Mouse (Mus musculus) lung, embryonic 16.5 days (tissue): Measurements from ENCODE around the gene Stard3. TPM values are rescaled to one million over a fixed set of nuclear protein-coding genes. Genes with fewer than 3 reads are reported as not detected.

ENCODE experiments used
- ATAC-seq: fragments of 200-750 bp; cut with Nextera tagmentation; 2 replicates; pipeline ENCODE4 v1.8.0; 2017; ENCODE audit warnings: low read depth, mild to moderate bottlenecking, moderate library complexity
- H3K27ac ChIP-seq: fragments of 300-500 bp; sonication (generic); 2 replicates; pipeline ENCODE4 v1.5.1; 2014; ENCODE audit warnings: mild to moderate bottlenecking, control low read depth, low read length
- H3K27me3 ChIP-seq: fragments of 300-500 bp; sonication (generic); 2 replicates; pipeline ENCODE4 v1.6.1; 2014; ENCODE audit warnings: low read depth, low read length, mixed read lengths; ENCODE audit not compliant: control insufficient read depth, insufficient read depth
- H3K36me3 ChIP-seq: fragments of 300-500 bp; sonication (generic); 2 replicates; pipeline ENCODE4 v1.6.1; 2014; ENCODE audit warnings: low read length; ENCODE audit not compliant: control insufficient read depth, insufficient read depth
- H3K4me1 ChIP-seq: fragments of 300-500 bp; sonication (generic); replicated peaks from 2 replicates; pipeline ENCODE4 v1.6.1; 2014; ENCODE audit warnings: low read length, mixed read lengths; ENCODE audit not compliant: control insufficient read depth, insufficient read depth
- H3K4me2 ChIP-seq: fragments of 300-500 bp; sonication (generic); 2 replicates; pipeline ENCODE4 v1.6.1; 2014; ENCODE audit warnings: low read depth, low read length, control low read depth
- H3K4me3 ChIP-seq: fragments of 300-500 bp; sonication (generic); 2 replicates; pipeline ENCODE4 v1.5.1; 2014; ENCODE audit warnings: mild to moderate bottlenecking, low read length, control low read depth
- H3K9ac ChIP-seq: fragments of 300-500 bp; sonication (generic); 2 replicates; pipeline ENCODE4 v1.6.1; 2014; ENCODE audit warnings: low read length, control low read depth
- H3K9me3 ChIP-seq: fragments of 300-500 bp; sonication (generic); 2 replicates; pipeline ENCODE4 v1.6.1; 2016; ENCODE audit warnings: low read length; ENCODE audit not compliant: control insufficient read depth
- whole genome bisulfite sequencing: fragments of 180-500 bp; shearing (Covaris S2); extraction: QIAGEN DNeasy Blood & Tissue Kit; methylation state at CpG from one replicate; pipeline ENCODE4 v1.1.7; 2014; 5-methylcytosine and 5-hydroxymethylcytosine counted together
- polyA plus RNA-seq: library from polyadenylated mRNA; unstranded; fragments of >200 nt; fragmentation: Nextera tagmentation; extraction: Ambion mirVana; gene quantifications from 2 replicates; pipeline ENCODE4 v1.2.1, GENCODE M21; 2015

Gene Stard3
- polyA plus RNA-seq, 1 experiment from 2014 or later: 55.9 TPM

DNA sequence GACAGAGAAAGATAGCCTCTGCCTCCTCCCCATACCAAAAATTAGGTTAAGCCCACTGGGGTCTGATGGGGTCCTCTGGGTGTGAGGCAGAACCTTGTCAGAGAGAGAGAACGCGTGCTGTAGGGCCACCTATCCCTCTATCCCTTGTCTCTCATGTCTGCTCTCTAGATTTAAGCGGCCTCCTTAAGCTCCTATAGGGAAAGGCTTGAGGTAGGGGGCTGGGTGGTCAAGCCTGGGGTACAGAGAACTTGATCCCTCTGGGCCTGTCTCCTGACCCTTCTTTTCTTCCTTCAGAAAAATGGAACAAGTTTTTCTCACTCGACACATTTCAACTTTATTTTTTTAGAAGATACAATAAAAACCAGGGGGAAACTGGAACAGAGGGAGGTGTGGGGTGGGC is 25.3 kb upstream of the Stard3 start:
- no peak overlapping the region for H3K4me2 ChIP-seq
- H3K27ac ChIP-seq: no peak overlapping the region
- H3K4me1 ChIP-seq: peaks cover 8% of the 10 kb centered on the region
- H3K9ac ChIP-seq: no peak overlapping the region
- no peaks in the 10 kb centered on the region for H3K9me3 ChIP-seq
- no peak overlapping the region for H3K4me3 ChIP-seq
- ATAC-seq: no peak
- 76% methylated on average over 4 of the region's 4 CpGs for WGBS
- no peaks in the 10 kb centered on the region for H3K36me3 ChIP-seq
- peaks cover 100% of the 10 kb centered on the region for H3K27me3 ChIP-seq

DNA sequence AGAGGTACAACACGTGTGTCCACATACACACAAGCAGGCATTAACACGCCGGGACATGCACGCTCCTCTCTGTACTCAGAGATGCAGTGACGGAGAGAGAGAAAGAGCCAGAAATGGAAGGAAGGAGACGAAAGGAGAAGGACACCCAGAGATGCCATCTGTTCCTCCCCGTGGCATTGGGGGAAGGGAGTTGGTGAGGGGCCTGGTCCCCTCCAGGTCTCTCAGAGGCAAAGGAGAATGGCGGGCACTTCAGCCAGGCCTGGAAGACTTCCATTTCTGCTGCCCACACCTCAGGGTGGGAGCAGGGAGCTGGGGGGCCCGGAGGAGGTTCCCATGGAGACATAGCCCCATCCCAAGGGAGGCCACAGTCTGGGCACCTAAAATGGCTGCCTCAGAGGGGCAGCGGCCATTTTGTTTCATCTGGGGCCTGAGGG is 24.9 kb upstream of the Stard3 start:
- no peaks in the 10 kb centered on the region for H3K36me3 ChIP-seq
- H3K4me3 ChIP-seq: no peak overlapping the region
- no peak for ATAC-seq
- H3K27me3 ChIP-seq: peaks cover 100% of the 10 kb centered on the region
- 73% methylated on average over 10 of the region's 10 CpGs for WGBS
- no peak overlapping the region for H3K9ac ChIP-seq
- H3K9me3 ChIP-seq: no peaks in the 10 kb centered on the region
- H3K4me2 ChIP-seq: no peak overlapping the region
- peaks cover 5% of the 10 kb centered on the region for H3K4me1 ChIP-seq
- H3K27ac ChIP-seq: no peak overlapping the region

DNA sequence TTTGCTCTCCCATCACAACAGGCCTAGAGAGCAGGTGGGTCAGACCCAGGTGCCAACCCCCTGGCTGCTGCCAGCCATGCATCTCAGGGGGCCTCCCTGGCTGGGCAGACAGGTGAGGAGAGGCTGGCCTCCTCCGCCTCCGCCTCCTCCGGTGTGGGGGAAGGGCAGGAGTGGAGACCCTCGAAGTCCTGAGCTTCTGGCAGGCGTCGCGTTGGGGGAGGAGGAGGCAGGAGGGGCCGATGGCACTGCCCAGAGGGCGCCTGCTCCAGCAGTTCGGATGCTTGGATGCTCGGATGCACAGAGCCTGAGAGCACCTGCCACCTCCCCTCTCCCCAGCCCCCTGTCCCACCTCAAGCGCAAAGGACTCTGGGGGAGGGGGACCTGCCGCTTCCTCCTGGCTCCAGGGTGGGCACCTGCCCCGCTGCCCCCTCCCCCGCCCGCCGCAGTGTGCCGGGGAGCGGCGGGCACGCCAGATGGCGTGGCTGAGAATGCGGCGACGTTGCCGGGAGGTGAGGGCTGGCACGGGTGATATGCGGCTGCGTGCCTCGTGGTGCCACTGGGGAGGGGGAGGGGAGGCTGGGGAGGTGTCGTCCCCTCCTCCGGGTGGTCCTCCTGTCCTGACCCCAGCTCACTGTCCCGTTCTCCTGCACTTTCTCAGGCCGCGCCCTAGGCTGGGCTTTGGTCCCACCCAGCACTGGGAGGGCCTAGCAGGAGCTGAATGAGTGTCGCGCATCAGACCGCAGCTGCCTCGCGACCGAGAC is 24.0 kb upstream of the Stard3 start:
- peaks cover 100% of the 10 kb centered on the region for H3K27me3 ChIP-seq
- H3K27ac ChIP-seq: no peak overlapping the region
- no peak overlapping the region for H3K4me3 ChIP-seq
- H3K9me3 ChIP-seq: no peaks in the 10 kb centered on the region
- H3K4me1 ChIP-seq: peaks cover 7% of the 10 kb centered on the region
- no peaks in the 10 kb centered on the region for H3K36me3 ChIP-seq
- H3K9ac ChIP-seq: no peak overlapping the region
- H3K4me2 ChIP-seq: peak overlapping the region; percentile 21; the same call in 1 of the 2 replicates
- WGBS: 3% methylated on average over 34 of the region's 41 CpGs
- no peak for ATAC-seq

DNA sequence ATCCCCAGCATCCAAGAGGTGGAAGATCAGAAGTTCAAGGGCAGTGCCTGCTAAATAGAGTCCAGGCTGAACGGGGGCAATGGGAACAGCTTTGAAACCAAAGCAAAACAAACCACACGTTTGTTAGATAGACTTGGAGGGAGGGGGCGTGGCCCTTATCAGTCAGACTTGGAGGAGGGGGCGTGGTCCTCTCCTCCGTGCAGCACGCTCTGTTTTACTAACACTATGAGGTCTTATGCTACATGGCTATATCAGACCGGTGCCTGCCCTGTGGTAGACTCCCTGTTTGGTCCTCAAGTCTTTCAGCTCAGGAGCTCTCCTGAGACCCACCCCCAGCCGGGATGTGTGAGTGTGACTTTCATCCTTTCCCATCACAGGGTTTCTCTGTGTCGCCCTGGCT is 22.9 kb upstream of the Stard3 start:
- Histone ChIP-seq H3K4me3 (no peak overlapping the region), H3K27me3 (peaks cover 100% of the 10 kb centered on the region), H3K9me3 (no peaks in the 10 kb centered on the region), H3K9ac (no peak overlapping the region), H3K4me2 (no peak overlapping the region), H3K36me3 (no peaks in the 10 kb centered on the region), H3K4me1 (peaks cover 11% of the 10 kb centered on the region), H3K27ac (no peak overlapping the region)
- WGBS: 4% methylated on average over 9 of the region's 9 CpGs
- ATAC-seq: no peak

DNA sequence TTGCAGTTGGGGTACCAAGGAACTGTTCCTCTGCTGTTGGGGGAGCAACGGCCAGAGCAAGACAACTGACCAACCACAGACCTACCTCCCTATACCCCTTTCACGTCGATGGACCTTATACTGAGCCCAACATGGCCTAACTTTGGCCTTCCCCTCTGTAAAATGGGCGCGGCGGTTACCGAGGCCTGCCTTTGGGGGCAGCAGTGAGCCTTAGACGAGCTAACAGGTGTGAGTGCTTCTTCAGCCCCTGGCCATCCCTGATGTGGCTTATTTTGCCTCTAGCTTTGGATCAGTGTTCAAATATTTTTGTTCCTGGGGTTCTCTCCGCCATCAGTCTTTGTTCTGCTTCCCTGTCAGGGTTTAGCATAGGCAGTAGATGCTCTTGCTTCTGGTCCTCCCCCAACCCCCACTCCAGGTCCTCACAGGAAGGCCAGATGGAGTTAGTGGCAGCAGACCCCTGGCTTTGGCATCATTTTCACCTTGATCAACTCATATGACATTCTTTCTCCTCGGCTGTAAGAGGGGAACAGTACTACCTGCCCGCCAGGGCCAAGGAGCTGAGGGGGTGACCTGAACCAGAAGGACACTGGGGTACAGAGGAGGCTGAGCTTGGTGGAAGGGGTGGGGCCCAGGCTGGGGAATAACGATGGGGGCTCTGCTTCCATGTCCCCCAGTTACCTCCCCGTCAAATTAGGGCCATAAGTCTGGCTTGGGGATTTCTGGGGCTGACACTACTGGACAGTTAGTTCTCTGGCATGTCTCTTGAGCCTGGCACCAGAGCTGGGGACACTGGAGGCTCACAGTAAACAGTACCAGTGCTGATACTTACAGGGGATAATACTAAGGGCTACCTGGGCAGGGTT is 21.7 kb upstream of the Stard3 start:
- peaks cover 11% of the 10 kb centered on the region for H3K4me1 ChIP-seq
- no peak overlapping the region for H3K9ac ChIP-seq
- no peak overlapping the region for H3K4me2 ChIP-seq
- H3K4me3 ChIP-seq: no peak overlapping the region
- no peak overlapping the region for H3K27ac ChIP-seq
- H3K36me3 ChIP-seq: no peaks in the 10 kb centered on the region
- H3K9me3 ChIP-seq: no peaks in the 10 kb centered on the region
- 19% methylated on average over 13 of the region's 13 CpGs for WGBS
- ATAC-seq: no peak
- H3K27me3 ChIP-seq: peaks cover 98% of the 10 kb centered on the region

DNA sequence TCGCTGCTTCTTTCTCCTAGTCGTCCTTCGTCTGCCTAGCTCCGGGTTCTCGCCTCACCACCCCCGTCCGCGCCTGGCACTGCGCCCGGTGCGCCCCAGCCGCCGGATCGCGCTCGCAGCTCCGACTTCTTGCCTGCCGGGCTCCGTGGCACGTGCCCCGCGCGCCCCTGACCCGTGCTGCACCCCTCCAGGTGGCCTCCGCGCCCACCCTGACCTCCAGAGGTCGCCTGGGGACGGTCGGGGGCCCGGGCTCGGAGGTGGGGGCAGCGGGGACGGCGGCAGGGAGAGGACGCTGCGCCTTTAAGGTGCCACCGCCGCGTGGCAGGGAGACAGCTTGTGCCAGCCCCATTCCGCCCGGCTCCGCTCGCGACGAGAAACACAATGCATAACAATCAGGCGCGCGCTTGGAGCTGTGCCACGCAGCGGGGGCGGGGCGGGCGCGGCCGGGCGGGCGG is 19.6 kb upstream of the Stard3 start:
- no peak for ATAC-seq
- H3K4me1 ChIP-seq: peaks cover 19% of the 10 kb centered on the region
- peak overlapping the region; percentile 69 for H3K9ac ChIP-seq
- under 1% methylated on average over 54 of the region's 57 CpGs for WGBS
- no peak overlapping the region for H3K27ac ChIP-seq
- peaks cover 86% of the 10 kb centered on the region for H3K27me3 ChIP-seq
- no peaks in the 10 kb centered on the region for H3K9me3 ChIP-seq
- peak overlapping the region; percentile 62 for H3K4me3 ChIP-seq
- H3K4me2 ChIP-seq: peak overlapping the region; percentile 100
- no peaks in the 10 kb centered on the region for H3K36me3 ChIP-seq

DNA sequence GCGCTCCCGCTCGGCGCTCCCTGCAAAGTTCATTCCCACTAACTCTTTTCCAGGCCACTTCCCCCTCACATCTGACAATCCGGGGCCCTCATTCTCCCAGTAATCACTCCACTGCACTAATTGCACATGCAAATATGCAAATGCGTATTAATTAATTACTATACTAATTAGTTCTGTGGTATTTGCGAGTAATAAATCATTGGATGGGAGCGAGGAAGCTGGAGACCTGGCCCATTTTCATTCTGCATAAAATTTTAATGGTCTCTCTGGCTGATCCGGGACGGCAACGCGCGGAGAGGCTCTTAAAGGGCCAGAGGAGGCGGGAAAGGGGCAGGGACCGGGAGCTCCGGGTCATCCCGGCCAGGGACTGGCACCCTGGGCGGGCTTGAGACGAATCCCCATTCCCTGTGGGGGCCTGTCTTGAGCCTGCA is 19.1 kb upstream of the Stard3 start:
- Histone ChIP-seq H3K27me3 (peaks cover 81% of the 10 kb centered on the region), H3K4me2 (peak overlapping the region; percentile 100), H3K4me3 (peak overlapping the region; percentile 62), H3K27ac (no peak overlapping the region), H3K4me1 (peaks cover 19% of the 10 kb centered on the region), H3K9me3 (no peaks in the 10 kb centered on the region), H3K36me3 (no peaks in the 10 kb centered on the region), H3K9ac (peak overlapping the region; percentile 69)
- ATAC-seq: no peak
- under 1% methylated on average over 19 of the region's 19 CpGs for WGBS

DNA sequence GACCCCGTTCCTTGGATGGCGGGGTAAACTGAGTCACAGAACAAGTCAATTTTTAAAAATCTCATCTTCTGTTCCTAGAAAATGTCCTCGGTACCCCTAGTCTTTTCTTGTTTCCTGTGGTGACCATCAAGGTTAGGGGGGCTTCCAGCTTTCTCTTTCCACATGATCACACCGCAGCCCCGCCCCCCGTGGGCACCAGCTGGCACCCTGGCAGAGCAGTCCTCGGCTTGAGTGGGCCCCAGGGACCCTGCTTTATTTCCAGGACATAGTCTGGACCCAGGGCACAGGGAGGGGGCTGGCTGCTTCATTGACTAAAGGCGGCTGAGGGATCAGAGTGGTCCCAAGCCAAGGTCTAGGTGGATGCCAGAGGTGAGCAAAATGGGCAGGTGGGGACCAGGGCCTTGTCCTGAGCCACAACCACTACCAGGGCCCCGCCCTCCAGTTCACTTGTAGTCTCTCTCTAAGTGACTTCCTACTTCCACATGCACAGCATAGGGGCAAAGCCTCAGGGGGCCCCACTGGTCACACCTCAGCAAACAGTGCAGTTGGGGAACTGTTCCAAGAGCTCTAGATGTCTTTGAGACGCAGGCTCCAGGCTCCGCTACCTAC is 18.4 kb upstream of the Stard3 start:
- no peaks in the 10 kb centered on the region for H3K9me3 ChIP-seq
- ATAC-seq: no peak
- peaks cover 74% of the 10 kb centered on the region for H3K27me3 ChIP-seq
- peaks cover 19% of the 10 kb centered on the region for H3K4me1 ChIP-seq
- WGBS: 12% methylated on average over 11 of the region's 11 CpGs
- no peak overlapping the region for H3K27ac ChIP-seq
- no peak overlapping the region for H3K9ac ChIP-seq
- H3K36me3 ChIP-seq: no peaks in the 10 kb centered on the region
- H3K4me3 ChIP-seq: no peak overlapping the region; the same call in none of the 2 replicates
- H3K4me2 ChIP-seq: peak overlapping the region; percentile 100

DNA sequence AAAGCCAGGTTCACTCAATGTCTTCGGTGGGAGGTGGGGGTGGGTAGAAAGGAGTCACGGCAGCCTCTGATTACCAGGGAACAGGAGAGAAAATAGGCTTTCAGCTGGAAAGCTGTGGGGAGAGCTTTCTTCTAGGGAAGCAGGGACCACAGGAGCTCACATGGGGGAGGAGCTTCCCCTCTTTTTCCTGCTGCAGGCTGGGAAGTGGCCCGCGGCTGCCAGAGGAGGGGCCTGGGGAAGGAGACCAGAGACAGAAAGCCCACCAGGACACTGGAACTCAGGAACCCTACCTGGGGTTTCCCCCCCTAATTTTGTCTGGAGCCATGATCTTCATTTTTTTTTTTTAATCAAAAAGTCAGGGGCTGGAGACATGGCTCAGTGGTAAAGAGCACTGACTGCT is 17.6 kb upstream of the Stard3 start:
- H3K36me3 ChIP-seq: no peaks in the 10 kb centered on the region
- no peaks in the 10 kb centered on the region for H3K9me3 ChIP-seq
- peaks cover 19% of the 10 kb centered on the region for H3K4me1 ChIP-seq
- H3K9ac ChIP-seq: no peak overlapping the region
- no peak overlapping the region for H3K4me3 ChIP-seq
- ATAC-seq: no peak
- 6% methylated on average over 4 of the region's 4 CpGs for whole genome bisulfite sequencing
- no peak overlapping the region for H3K4me2 ChIP-seq
- peaks cover 71% of the 10 kb centered on the region for H3K27me3 ChIP-seq
- no peak overlapping the region for H3K27ac ChIP-seq
